Mouse (Mus musculus) MEL (cell line): ENCODE data around the gene 2900011O08Rik. TPM values are rescaled to one million over a fixed set of nuclear protein-coding genes. Genes with fewer than 3 reads are reported as not detected.

Experiments
- DNase-seq: peaks from one replicate; pipeline ENCODE4 v3.0.0; 2011; ENCODE audit warnings: low read depth, low spot score
- H3K27ac ChIP-seq: 2 replicates; pipeline ENCODE4 v1.5.1; 2012; ENCODE audit warnings: low read depth, mild to moderate bottlenecking, control low read depth, low read length, moderate library complexity; ENCODE audit not compliant: control insufficient read depth
- H3K27me3 ChIP-seq, 2 experiments: fragments of 150-350 bp in 1 of 2; sonication (generic) in 1 of 2; 2 replicates each; pipeline ENCODE4 v1.6.1; 2012; ENCODE audit warnings: low read length in 2 of 2, mild to moderate bottlenecking in 2 of 2, improper control_type of control experiment in 1 of 2, moderate library complexity in 1 of 2; ENCODE audit not compliant: insufficient read depth in 2 of 2, control insufficient read depth in 1 of 2
- H3K36me3 ChIP-seq, 2 experiments: 2 replicates each; pipeline ENCODE4 v1.6.1; 2012 to 2014; ENCODE audit warnings: low read length in 2 of 2, improper control_type of control experiment in 1 of 2, inconsistent platforms in 1 of 2, mild to moderate bottlenecking in 1 of 2; ENCODE audit not compliant: insufficient read depth in 2 of 2, control insufficient read depth in 1 of 2
- H3K4me1 ChIP-seq, 2 experiments: fragments of 150-350 bp in 1 of 2; sonication (generic) in 1 of 2; 2 replicates each; pipeline ENCODE4 v1.6.1; 2012; ENCODE audit warnings: low read length in 2 of 2, improper control_type of control experiment in 1 of 2, mild to moderate bottlenecking in 1 of 2; ENCODE audit not compliant: insufficient read depth in 2 of 2, control insufficient read depth in 1 of 2
- H3K4me3 ChIP-seq, 2 experiments: fragments of 150-350 bp in 1 of 2; sonication (generic) in 1 of 2; 2 replicates each; pipeline ENCODE4 v1.5.1; 2012; ENCODE audit warnings: low read depth in 2 of 2, low read length in 2 of 2, mild to moderate bottlenecking in 2 of 2, moderate library complexity in 2 of 2, control low read depth in 1 of 2, improper control_type of control experiment in 1 of 2; ENCODE audit not compliant: control insufficient read depth in 1 of 2, insufficient read depth in 1 of 2
- H3K79me2 ChIP-seq: 2 replicates; pipeline ENCODE4 v1.6.1; 2012; ENCODE audit warnings: mild to moderate bottlenecking, low read length, moderate library complexity; ENCODE audit not compliant: control insufficient read depth, poor library complexity, insufficient read depth
- H3K9ac ChIP-seq: 2 replicates; pipeline ENCODE4 v1.6.1; 2012; ENCODE audit warnings: low read depth, mild to moderate bottlenecking, control low read depth, low read length, moderate library complexity; ENCODE audit not compliant: control insufficient read depth, poor library complexity, severe bottlenecking
- H3K9me3 ChIP-seq: fragments of 150-350 bp; sonication (generic); replicated peaks from 2 replicates; pipeline ENCODE4 v1.6.1; 2012; ENCODE audit warnings: mild to moderate bottlenecking, low read length, improper control_type of control experiment, moderate library complexity; ENCODE audit not compliant: insufficient read depth
- EP300 ChIP-seq, 2 experiments: IDR thresholded peaks; 2 replicates each; pipeline ENCODE4 v1.6.1; 2011; ENCODE audit warnings: improper control_type of control experiment in 2 of 2, low read length in 2 of 2, low read depth in 1 of 2, mild to moderate bottlenecking in 1 of 2
- ETS1 ChIP-seq: IDR thresholded peaks from 2 replicates; pipeline ENCODE4 v1.6.1; 2012; ENCODE audit warnings: low read depth, mild to moderate bottlenecking, inconsistent platforms, low read length, improper control_type of control experiment, moderate library complexity
- GATA1 ChIP-seq: IDR thresholded peaks from 2 replicates; pipeline ENCODE4 v1.6.1; 2011; ENCODE audit warnings: low read depth, low read length, improper control_type of control experiment
- HCFC1 ChIP-seq: IDR thresholded peaks from 2 replicates; pipeline ENCODE4 v1.6.1; 2012; ENCODE audit warnings: low read depth, mild to moderate bottlenecking, inconsistent platforms, low read length, improper control_type of control experiment, moderate library complexity
- MAX ChIP-seq: IDR thresholded peaks from 2 replicates; pipeline ENCODE4 v1.6.1; 2011; ENCODE audit warnings: low read length, improper control_type of control experiment
- NRF1 ChIP-seq: IDR thresholded peaks from 2 replicates; pipeline ENCODE4 v1.6.1; 2014; ENCODE audit warnings: low read depth, mild to moderate bottlenecking, inconsistent platforms, low read length, improper control_type of control experiment, moderate library complexity; ENCODE audit not compliant: poor library complexity, insufficient read depth, severe bottlenecking
- RAD21 ChIP-seq: IDR thresholded peaks from 2 replicates; pipeline ENCODE4 v1.6.1; 2011; ENCODE audit warnings: mild to moderate bottlenecking, low read depth, low read length, improper control_type of control experiment
- RCOR1 ChIP-seq: IDR thresholded peaks from 2 replicates; pipeline ENCODE4 v1.6.1; 2012; ENCODE audit warnings: low read depth, mild to moderate bottlenecking, inconsistent platforms, low read length, improper control_type of control experiment
- polyA plus RNA-seq, 2 experiments: library from polyadenylated mRNA; stranded (reverse) in 1 of 2; unstranded in 1 of 2; fragments of >175 nt in 1 of 2; fragments of >200 nt in 1 of 2; gene quantifications; 2 replicates each; pipeline versions ENCODE4 v1.2.1 to v1.2.4; 2012; ENCODE audit warnings: low replicate concordance in 2 of 2, low read depth in 1 of 2; ENCODE audit not compliant: insufficient read length in 2 of 2, insufficient read depth in 1 of 2, missing spikeins in 1 of 2
- total RNA-seq: library from RNA; depleted of rRNA; stranded (reverse); fragments of 300-350 nt; gene quantifications from 2 replicates; pipeline ENCODE4 v1.2.3, GENCODE M21; 2012

The 2900011O08Rik gene
- total and polyA plus RNA-seq, 3 experiments = 0.04 TPM; not detected in 2

DNA sequence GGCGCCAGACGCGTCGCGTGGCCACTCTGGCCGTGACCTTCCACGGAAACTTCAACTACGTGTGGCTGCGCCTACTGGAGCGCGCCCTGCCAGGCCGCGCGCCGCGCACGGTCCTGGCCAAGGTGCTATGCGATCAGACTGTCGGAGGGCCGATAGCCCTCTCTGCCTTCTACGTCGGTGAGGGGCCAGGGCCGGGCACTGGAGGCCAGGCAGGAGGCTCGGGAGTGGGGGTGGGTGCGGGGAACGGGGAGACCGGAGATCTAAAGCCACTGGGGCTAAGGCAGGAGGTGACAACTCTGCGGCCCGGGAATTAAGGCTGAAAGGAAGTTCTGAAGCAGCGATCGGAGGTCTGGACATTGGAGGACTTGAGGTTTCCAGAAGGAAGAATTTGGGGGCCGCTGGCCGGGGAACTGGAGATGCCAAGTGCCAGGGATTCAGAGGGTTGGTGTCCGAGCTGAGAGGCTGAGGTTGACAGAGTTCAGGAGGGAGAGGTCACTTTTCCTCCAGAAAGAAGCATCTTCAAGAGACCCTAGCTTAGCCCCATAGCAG lies 45.5 kb upstream of the 2900011O08Rik start:
- no peak for TF ChIP-seq RAD21
- Histone ChIP-seq H3K36me3 (peaks cover 0 to 4% of the 10 kb centered on the region in 2 experiments; a peak in 2 of 4 replicates), H3K27ac (no peak overlapping the region), H3K9ac (no peak overlapping the region), H3K4me3 (no peak overlapping the region), H3K4me1 (peaks cover 0 to 2% of the 10 kb centered on the region in 2 experiments; a peak in 1 of 4 replicates), H3K79me2 (no peaks in the 10 kb centered on the region), H3K27me3 (no peaks in the 10 kb centered on the region), H3K9me3 (no peaks in the 10 kb centered on the region)
- DNase-seq = no peak

DNA sequence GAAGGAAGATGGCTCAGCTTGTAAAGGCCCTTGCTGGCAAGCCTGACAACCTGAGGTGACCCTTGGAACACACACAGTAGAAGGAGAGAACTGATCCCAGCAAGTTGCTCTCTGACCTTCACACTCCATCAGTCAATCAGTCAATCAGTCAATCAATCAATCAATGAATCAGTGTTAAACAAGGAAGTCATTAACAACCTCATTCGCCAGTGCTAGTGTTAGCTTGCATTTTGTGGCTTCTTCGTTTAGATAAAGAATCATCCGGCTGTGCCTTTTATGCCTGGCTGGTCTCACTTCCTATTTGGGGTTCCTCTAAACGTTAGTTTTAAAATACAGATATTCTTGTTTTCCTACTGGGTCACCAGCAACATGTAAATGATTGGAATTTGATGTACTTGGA lies 42.2 kb upstream of the 2900011O08Rik start:
- Histone ChIP-seq H3K9me3 (no peaks in the 10 kb centered on the region), H3K27me3 (no peaks in the 10 kb centered on the region), H3K4me3 (no peak overlapping the region), H3K36me3 (peaks cover 0 to 4% of the 10 kb centered on the region in 2 experiments; a peak in 2 of 4 replicates), H3K27ac (no peak overlapping the region), H3K4me1 (peaks cover 0 to 2% of the 10 kb centered on the region in 2 experiments; a peak in 1 of 4 replicates), H3K9ac (no peak overlapping the region), H3K79me2 (no peaks in the 10 kb centered on the region)
- peak; percentile 73 for DNase-seq
- no peak for TF ChIP-seq HCFC1
- peak; percentile 96 for TF ChIP-seq RCOR1
- TF ChIP-seq EP300 (IDR thresholded peaks at IDR 0.05; ENCODE audit: low read depth in 1 of 2, low read length in 2 of 2) = peak; percentile 73 to 84
- TF ChIP-seq ETS1 = peak; percentile 27; the same call in 1 of the 2 replicates
- TF ChIP-seq GATA1 = peak; percentile 67; the same call in 1 of the 2 replicates

DNA sequence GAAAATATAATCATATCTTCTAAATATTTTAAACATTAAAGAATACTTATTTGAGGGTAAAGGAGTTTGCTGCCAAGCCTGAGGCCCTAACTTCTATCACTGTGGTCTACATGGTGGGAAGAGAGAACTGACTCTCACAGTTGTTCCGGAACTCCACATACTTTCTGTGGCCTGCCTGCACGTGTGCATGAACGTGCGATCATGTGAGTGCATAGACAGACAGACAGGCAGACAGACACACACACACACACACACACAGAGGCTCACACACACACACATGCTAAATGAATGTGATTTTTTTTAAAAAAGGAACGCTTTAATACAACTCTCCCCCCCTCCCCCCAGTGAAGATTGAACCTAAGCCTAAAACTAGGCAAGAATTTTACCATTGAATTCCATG lies 41.7 kb upstream of the 2900011O08Rik start:
- Histone ChIP-seq H3K4me3 (no peak overlapping the region), H3K27ac (no peak overlapping the region), H3K36me3 (peaks cover 0 to 4% of the 10 kb centered on the region in 2 experiments; a peak in 2 of 4 replicates), H3K9ac (no peak overlapping the region), H3K4me1 (peaks cover 0 to 2% of the 10 kb centered on the region in 2 experiments; a peak in 1 of 4 replicates), H3K27me3 (no peaks in the 10 kb centered on the region), H3K79me2 (no peaks in the 10 kb centered on the region), H3K9me3 (no peaks in the 10 kb centered on the region)
- TF ChIP-seq MAX (no peak), NRF1 (no peak)
- DNase-seq = no peak
